Mouse (Mus musculus) cerebellum, adult 9-10 months (tissue): ENCODE data around the gene Lefty2.

Source experiments
- DNase-seq: peaks from one replicate; pipeline ENCODE4 v3.0.0; 2022

Gene Lefty2

DNA sequence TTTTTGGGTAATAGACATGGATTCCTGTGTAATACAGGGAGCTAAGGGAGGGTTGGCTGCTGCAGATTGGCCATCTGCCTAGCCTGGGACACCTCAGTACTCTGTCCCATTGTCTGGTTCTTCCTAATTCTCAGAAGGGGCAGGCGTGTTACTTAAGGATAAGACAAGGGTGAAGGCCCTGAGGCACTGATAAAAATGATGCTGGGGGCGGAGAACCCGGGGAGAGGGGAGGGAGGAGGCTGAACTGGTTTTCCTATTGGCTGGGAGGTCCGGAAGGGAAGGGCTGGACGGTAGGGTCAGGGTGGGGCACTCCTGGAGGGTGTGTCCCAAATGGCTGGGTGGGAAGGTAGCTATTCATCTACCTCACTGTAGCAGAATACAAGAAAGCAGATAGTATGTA is 10.0 kb downstream of the Lefty2 start:
- no peak for DNase-seq

DNA sequence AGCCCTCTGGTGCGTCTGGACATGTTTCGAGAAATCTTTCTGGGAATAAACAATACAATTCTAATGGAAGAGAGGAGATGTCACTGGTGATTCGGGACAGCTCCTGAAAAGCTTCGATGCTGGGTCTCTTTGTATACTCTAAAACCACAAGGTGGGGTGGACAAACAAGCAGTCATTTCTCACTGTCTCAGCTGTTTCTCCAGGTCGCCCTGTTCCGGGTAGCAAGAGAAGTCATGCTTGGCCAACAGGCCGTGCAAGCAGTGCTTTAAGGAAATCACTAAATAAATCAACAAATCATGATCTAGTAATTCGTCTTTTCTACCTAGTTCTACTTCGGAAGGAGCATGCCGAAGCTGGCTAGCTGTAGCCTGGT is 10.7 kb downstream of the Lefty2 start:
- no peak for DNase-seq

GRCm38 (mm10) chr1:180904039-180904814 is 11.3 kb downstream of the Lefty2 start, which contains the start of gene Pycr2:
TSS of gene Pycr2 (plus strand) at chr1:180904293.
- DNase-seq: peak; percentile 90

DNA sequence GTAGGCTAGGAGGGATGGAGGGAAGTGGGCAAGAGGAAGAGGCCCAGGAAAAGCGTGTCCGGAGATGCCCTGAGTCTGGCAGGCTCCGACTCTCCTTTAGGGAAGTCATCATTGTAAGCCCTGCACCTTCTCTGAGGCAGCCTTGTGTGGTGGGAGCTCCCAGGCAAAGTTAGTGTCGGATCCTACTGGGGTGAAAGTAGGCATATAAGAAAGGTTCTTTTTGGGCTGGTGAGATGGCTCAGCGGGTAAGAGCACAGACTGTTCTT is 11.8 kb downstream of the Lefty2 start:
- no peak for DNase-seq

GRCm38 (mm10) chr1:180905307-180905706 is 12.4 kb downstream of the Lefty2 start:
- DNase-seq: no peak

- DNase-seq: no peak
Observed at GRCm38 (mm10) chr1:180905876-180906275, 13.0 kb downstream of the Lefty2 start.

DNA sequence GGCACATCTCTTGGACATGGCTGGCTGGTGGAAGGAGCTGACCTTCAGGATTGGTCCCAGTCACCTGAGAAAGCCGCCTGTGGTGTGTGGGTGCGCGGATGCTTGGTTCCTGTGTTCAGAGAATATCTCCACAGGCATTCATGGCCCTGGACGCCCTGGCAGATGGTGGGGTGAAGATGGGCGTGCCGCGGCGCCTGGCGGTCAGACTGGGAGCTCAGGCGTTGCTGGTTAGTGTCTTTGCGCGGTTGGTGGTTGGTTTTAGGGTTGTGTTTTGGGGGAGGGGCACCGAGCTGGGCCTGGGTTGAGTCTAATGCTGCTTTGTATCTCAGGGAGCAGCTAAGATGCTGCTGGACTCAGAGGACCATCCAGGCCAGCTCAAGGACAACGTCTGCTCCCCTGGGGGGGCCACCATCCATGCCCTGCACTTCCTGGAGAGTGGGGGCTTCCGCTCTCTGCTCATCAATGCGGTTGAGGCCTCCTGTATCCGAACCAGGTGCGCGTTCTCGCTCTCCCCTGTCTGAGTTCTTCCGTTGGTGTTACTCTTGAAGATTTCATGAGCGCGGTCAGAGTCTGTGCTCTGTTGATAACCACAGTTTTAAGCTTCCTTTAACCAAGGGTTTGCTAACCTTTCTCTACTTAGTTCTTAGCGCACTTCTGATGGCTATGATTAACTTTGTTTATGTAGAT is 13.7 kb downstream of the Lefty2 start:
- DNase-seq: no peak

- no peak for DNase-seq
Observed at GRCm38 (mm10) chr1:180911138-180911537, 18.2 kb downstream of the Lefty2 start.

DNA sequence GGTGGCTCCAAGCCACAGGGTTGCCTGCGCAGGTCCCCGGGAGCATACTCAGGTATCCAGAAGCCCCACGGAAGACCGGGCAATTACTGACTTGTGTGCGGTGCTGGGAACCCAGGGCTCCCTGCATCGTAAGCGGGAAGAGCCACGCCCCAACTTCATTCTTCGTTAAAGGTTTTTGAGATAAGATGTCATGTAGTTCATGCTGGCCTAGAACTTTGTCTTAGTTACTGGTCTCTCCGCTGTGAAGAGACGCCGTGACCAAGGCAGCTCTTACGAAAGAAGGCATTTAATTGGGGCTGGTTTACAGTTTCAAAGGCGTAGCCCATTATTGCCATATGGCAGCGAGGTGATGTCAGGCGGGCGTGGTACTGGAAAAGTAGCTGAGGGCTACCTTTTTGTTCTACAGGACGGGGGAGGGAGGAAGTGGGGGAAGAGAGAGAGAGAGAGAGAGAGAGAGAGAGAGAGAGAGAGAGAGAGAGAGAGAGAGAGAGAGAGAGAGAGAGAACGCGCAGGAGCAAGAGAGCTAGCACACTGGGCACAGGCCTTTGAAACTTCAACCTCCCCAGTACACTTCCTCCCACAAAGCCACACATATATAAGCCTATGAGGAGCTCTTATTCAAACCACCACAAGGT is 18.9 kb downstream of the Lefty2 start:
- no peak for DNase-seq

GRCm38 (mm10) chr1:180912792-180913191 is 19.9 kb downstream of the Lefty2 start:
- no peak for DNase-seq

GRCm38 (mm10) chr1:180913797-180914196 is 20.9 kb downstream of the Lefty2 start:
- DNase-seq: no peak

- DNase-seq: no peak
Observed at GRCm38 (mm10) chr1:180916425-180916824, 23.5 kb downstream of the Lefty2 start.

DNA sequence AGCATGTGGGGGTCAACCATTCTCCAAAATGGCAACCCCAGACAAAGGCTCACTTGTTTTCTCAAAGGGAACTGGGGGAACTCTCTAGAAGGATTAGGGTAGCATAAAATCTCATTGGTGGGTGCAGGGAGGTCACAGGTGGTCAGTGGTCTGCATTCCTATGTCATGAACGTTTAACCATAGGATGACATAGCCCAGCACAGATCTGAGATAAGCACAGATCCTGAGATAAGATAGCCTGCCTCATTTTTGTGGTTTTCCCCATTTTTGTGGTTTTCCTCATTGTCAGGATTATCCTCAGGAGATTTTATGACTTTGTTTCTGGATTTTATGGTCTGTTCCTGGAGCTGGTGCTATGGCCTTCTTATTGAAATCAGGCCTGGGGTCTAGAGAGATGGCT is 24.1 kb downstream of the Lefty2 start:
- no peak for DNase-seq

- no peak for DNase-seq
Observed at GRCm38 (mm10) chr1:180919686-180920085, 26.8 kb downstream of the Lefty2 start.

DNA sequence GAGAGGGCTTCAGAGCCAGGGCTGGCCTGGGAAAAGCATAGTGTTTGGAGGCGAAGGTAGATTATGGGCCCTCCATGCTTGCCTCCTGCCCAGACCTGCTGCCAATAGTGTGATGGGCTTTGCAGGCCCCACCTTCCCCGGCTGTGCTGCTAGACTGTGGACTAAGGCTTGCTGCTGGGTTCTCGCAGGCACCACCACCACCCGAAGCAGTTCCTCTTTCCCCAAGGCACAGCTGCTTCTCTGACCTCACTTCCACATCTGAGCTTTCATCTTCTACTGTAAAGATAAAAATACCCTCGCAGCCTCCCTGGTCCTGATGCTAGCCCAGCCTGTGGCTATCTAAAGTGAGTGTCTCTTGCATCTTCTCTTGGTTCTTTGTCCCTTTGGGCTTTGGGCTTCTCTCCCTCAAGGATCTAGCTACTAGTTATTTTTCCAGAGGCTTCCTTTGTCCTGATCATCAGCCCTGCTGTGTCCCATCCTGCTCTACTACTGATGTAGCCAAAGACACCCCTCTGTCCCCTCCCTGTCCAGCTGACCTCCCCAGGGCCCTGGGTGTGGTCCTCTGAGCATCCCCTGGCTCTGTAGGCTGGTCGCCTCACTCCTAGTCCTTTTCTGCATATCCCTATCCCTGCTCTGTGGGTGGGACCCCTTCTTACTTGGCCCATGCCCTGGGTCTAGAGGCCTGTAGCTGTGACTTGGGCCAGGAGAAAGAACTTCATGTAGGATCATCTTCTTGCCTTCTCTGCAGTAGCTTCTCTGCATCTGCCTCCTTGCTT is 29.6 kb downstream of the Lefty2 start:
- DNase-seq: no peak

GRCm38 (mm10) chr1:180924737-180925136 is 31.8 kb downstream of the Lefty2 start:
- no peak for DNase-seq

- no peak for DNase-seq
Observed at GRCm38 (mm10) chr1:180926286-180926685, 33.4 kb downstream of the Lefty2 start.

DNA sequence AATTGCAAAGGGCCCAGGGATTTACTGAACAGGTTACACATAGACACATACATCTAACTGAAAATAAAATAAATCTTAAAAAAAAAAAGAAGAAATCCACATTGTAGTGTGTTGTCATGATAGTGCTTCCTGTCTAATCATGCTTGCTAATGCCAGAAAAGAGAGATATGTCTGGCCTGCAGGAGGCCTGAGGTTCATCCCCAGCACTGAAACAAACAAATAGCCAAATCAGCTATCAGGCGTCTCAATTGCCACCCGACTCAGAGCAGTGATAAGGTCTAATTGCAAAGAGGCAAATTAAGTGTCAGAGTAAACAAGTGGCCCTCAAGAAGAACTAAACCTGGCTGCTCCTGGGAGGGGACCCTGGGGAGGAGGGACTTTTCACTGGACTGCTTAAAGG is 36.7 kb downstream of the Lefty2 start:
- DNase-seq: no peak

- no peak for DNase-seq
Observed at GRCm38 (mm10) chr1:180931106-180931505, 38.2 kb downstream of the Lefty2 start.

- DNase-seq: no peak
Observed at GRCm38 (mm10) chr1:180933659-180934058, 40.8 kb downstream of the Lefty2 start.

DNA sequence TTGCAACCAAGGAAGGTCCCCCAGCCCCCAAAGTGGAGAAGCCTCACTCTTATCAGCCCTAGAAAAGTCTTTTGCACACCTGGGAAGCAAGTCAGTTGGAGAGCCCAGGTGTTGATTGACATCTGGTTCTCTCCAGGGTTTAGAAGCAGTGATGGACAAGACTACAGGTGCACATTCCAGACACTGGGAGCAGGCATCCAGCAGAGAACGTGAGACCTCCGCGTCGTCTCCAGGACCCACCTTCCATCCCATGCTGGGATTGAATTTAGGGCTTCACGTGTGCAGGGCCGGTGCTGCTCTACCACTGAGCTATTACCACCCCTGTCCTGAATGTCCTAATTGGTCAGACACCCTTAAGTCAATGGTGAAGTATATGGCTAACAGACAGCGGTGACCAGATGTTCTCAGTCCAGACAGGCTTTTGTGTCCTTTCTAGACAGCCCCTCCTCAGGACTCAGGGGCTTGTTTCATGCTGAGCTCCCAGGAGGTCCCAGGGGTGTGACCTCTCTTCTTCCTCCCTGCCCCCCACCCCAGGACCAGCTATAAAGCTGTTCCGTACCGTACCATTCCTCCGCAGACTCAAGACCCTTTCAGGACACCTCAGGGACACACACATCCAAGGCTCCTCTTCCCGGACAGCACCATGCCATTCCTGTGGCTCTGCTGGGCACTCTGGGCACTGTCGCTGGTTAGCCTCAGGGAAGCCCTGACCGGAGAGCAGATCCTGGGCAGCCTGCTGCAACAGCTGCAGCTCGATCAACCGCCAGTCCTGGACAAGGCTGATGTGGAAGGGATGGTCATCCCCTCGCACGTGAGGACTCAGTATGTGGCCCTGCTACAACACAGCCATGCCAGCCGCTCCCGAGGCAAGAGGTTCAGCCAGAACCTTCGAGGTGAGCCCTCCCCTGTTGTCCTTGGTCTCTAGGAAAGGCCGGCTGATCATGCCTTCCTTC is 41.8 kb downstream of the Lefty2 start, which contains the start of gene Lefty1:
Gene Lefty1 (plus strand): TSS at position 556 of the 953 bp plus-strand sequence.
- no peak for DNase-seq
